Mouse (Mus musculus): Measurements from ENCODE around the gene Srpx.

DNA sequence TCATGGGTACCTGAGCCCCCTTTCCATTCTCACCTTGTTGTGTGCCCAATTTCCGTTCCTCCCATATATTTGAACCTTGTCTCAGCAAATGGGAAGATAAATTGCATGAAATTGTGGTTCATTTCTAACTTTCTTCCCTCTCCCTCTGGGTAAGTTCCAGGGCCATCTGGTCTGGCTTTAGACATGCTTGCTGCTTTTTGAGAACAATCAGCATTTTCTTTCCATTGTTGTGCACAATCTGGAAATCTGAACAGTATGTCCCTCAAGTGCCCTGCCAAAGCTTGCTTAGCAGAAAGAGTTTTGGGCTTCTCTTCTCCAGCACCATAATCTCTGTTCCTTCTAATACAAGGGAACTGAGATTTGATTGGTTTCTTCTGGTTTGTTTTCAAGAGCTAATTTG is 53.7 kb downstream of the Srpx start:
- TF ChIP-seq ZC3H11A (IDR thresholded peaks at IDR 0.05; ENCODE audit: borderline replicate concordance, low read depth, low read length) (no peak), HCFC1 (IDR thresholded peaks at IDR 0.05; ENCODE audit: borderline replicate concordance, insufficient read depth, low read length) (no peak)
